Mouse (Mus musculus): ENCODE measurements at regions not wholly inside any gene's neighbourhood (a gene's known extent, or its start where the extent isn't known, plus 50 kb on each side); places are given as distances from the start of the nearest gene placed in this dataset.

GRCm38 (mm10) chr9:59153126-59153525 is 116.9 kb upstream of the Neo1 start:
- TF ChIP-seq CTCF (conservative IDR thresholded peaks at IDR 0.05; ENCODE audit: insufficient read depth, insufficient read length, low read depth, low read length), result no peak
- TF ChIP-seq POLR2A (IDR thresholded peaks at IDR 0.05; ENCODE audit: low read depth, low read length), result no peak

All from kidney, adult 2 months (tissue).